Mouse (Mus musculus) forebrain, embryonic 15.5 days (tissue): ENCODE results near the gene Iqch. TPM values are rescaled to one million over a fixed set of nuclear protein-coding genes. Genes with fewer than 3 reads are reported as not detected.

Source experiments
- ATAC-seq: fragments of 200-750 bp; cut with Nextera tagmentation; replicated peaks from 2 replicates; pipeline ENCODE4 v1.8.0; 2017; ENCODE audit warnings: mild to moderate bottlenecking, moderate TSS enrichment, moderate library complexity
- H3K27ac ChIP-seq: fragments of 300-500 bp; sonication (generic); replicated peaks from 2 replicates; pipeline ENCODE4 v1.5.1; 2015; ENCODE audit warnings: mild to moderate bottlenecking, inconsistent platforms
- H3K27me3 ChIP-seq: fragments of 300-500 bp; sonication (generic); 2 replicates; pipeline ENCODE4 v1.6.1; 2015; ENCODE audit warnings: inconsistent platforms
- H3K36me3 ChIP-seq: fragments of 300-500 bp; sonication (generic); 2 replicates; pipeline ENCODE4 v1.6.1; 2015; ENCODE audit warnings: mild to moderate bottlenecking, inconsistent platforms
- H3K4me1 ChIP-seq: fragments of 300-500 bp; sonication (generic); 2 replicates; pipeline ENCODE4 v1.6.1; 2015; ENCODE audit warnings: inconsistent platforms
- H3K4me2 ChIP-seq: fragments of 300-500 bp; sonication (generic); replicated peaks from 2 replicates; pipeline ENCODE4 v1.6.1; 2015; ENCODE audit warnings: mild to moderate bottlenecking, inconsistent platforms
- H3K4me3 ChIP-seq: fragments of 300-500 bp; sonication (generic); 2 replicates; pipeline ENCODE4 v1.5.1; 2015; ENCODE audit warnings: mild to moderate bottlenecking, inconsistent platforms
- H3K9ac ChIP-seq: fragments of 300-500 bp; sonication (generic); replicated peaks from 2 replicates; pipeline ENCODE4 v1.6.1; 2015; ENCODE audit warnings: mild to moderate bottlenecking, inconsistent platforms
- H3K9me3 ChIP-seq: fragments of 300-500 bp; sonication (generic); 2 replicates; pipeline ENCODE4 v1.6.1; 2016; ENCODE audit warnings: inconsistent platforms
- WGBS: fragments of 180-500 bp; shearing (Covaris S2); methylation state at CpG from one replicate; pipeline ENCODE4 v1.1.7; 2015; ENCODE audit warnings: mixed read lengths; 5-methylcytosine and 5-hydroxymethylcytosine counted together
- polyA plus RNA-seq: library from polyadenylated mRNA; unstranded; fragments of >200 nt; fragmentation: Nextera tagmentation; extraction: Ambion mirVana; gene quantifications from 2 replicates; pipeline ENCODE4 v1.2.1, GENCODE M21; 2015

Gene Iqch
- polyA plus RNA-seq, 1 experiment from 2014 or later: 0.15 TPM

GRCm38 (mm10) chr9:63632924-63633323 is 30.6 kb upstream of the Iqch start:
- H3K4me2 ChIP-seq: no peak overlapping the region
- no peak for ATAC-seq
- 18% methylated on average over 11 of the region's 11 CpGs for WGBS

GRCm38 (mm10) chr9:63632045-63632444 is 29.8 kb upstream of the Iqch start:
- peaks cover 13% of the 10 kb centered on the region for H3K4me1 ChIP-seq
- no peak overlapping the region for H3K4me3 ChIP-seq
- H3K27ac ChIP-seq: no peak overlapping the region
- H3K9me3 ChIP-seq: no peaks in the 10 kb centered on the region
- no peak overlapping the region for H3K9ac ChIP-seq
- H3K27me3 ChIP-seq: no peaks in the 10 kb centered on the region
- WGBS: 75% methylated on average over 4 of the region's 4 CpGs
- no peak for ATAC-seq
- H3K4me2 ChIP-seq: no peak overlapping the region
- peaks cover 7% of the 10 kb centered on the region; the same call in 1 of the 2 replicates for H3K36me3 ChIP-seq

More at GRCm38 (mm10) chr9:63632924-63633323, 30.6 kb upstream of the Iqch start:
- Histone ChIP-seq H3K27ac (no peak overlapping the region), H3K9me3 (no peaks in the 10 kb centered on the region), H3K4me1 (peaks cover 13% of the 10 kb centered on the region), H3K36me3 (peaks cover 9% of the 10 kb centered on the region; the same call in 1 of the 2 replicates), H3K9ac (no peak overlapping the region), H3K4me3 (no peak overlapping the region), H3K27me3 (no peaks in the 10 kb centered on the region)

GRCm38 (mm10) chr9:63625090-63625756 is 22.9 kb upstream of the Iqch start:
- 0 out of 2 replicates have a peak, but pooled peaks cover 4% of the 10 kb centered on the region for H3K4me1 ChIP-seq

GRCm38 (mm10) chr9:63623895-63624569 is 21.7 kb upstream of the Iqch start:
- no peak overlapping the region for H3K4me2 ChIP-seq
- no peak overlapping the region for H3K27ac ChIP-seq
- no peak for ATAC-seq
- 0 out of 2 replicates have a peak, but pooled peaks cover 4% of the 10 kb centered on the region for H3K4me1 ChIP-seq
- 70% methylated on average over 15 of the region's 15 CpGs for WGBS
- peaks cover 13% of the 10 kb centered on the region for H3K36me3 ChIP-seq
- H3K9me3 ChIP-seq: no peaks in the 10 kb centered on the region
- no peak overlapping the region for H3K9ac ChIP-seq
- H3K27me3 ChIP-seq: no peaks in the 10 kb centered on the region
- H3K4me3 ChIP-seq: no peak overlapping the region

More at GRCm38 (mm10) chr9:63625090-63625756, 22.9 kb upstream of the Iqch start:
- Histone ChIP-seq H3K4me2 (no peak overlapping the region), H3K4me3 (no peak overlapping the region), H3K27me3 (no peaks in the 10 kb centered on the region), H3K9me3 (no peaks in the 10 kb centered on the region), H3K36me3 (peaks cover 4% of the 10 kb centered on the region; the same call in 1 of the 2 replicates), H3K9ac (no peak overlapping the region), H3K27ac (no peak overlapping the region)
- 79% methylated on average over 9 of the region's 9 CpGs for WGBS
- ATAC-seq: no peak

- Histone ChIP-seq H3K4me3 (no peak overlapping the region), H3K36me3 (peaks cover 29% of the 10 kb centered on the region), H3K27ac (no peak overlapping the region), H3K9ac (no peak overlapping the region), H3K27me3 (no peaks in the 10 kb centered on the region), H3K9me3 (no peaks in the 10 kb centered on the region), H3K4me2 (no peak overlapping the region), H3K4me1 (peaks cover 9% of the 10 kb centered on the region; the same call in 1 of the 2 replicates)
- ATAC-seq: no peak
- WGBS: 88% methylated on average over 2 of the region's 2 CpGs
Observed at GRCm38 (mm10) chr9:63617967-63618366, 15.7 kb upstream of the Iqch start.

- Histone ChIP-seq H3K4me3 (no peak overlapping the region), H3K27me3 (no peaks in the 10 kb centered on the region), H3K4me1 (peaks cover 22% of the 10 kb centered on the region), H3K9me3 (no peaks in the 10 kb centered on the region), H3K36me3 (peaks cover 17% of the 10 kb centered on the region), H3K4me2 (no peak overlapping the region), H3K27ac (no peak overlapping the region), H3K9ac (no peak overlapping the region)
- 74% methylated on average over 11 of the region's 11 CpGs for WGBS
- ATAC-seq: no peak
Observed at GRCm38 (mm10) chr9:63614018-63614985, 12.0 kb upstream of the Iqch start.

- no peak overlapping the region for H3K9ac ChIP-seq
- 26% methylated on average over 1 of the region's 1 CpGs for WGBS
- H3K36me3 ChIP-seq: peaks cover 11% of the 10 kb centered on the region
- no peaks in the 10 kb centered on the region for H3K9me3 ChIP-seq
- no peak overlapping the region for H3K27ac ChIP-seq
- no peaks in the 10 kb centered on the region for H3K27me3 ChIP-seq
- H3K4me1 ChIP-seq: peaks cover 22% of the 10 kb centered on the region
- ATAC-seq: 0 out of 2 replicates have a peak, but pooled peaks have one; percentile 13
- peak overlapping the region; percentile 1; the same call in 1 of the 2 replicates for H3K4me2 ChIP-seq
- no peak overlapping the region for H3K4me3 ChIP-seq
Observed at GRCm38 (mm10) chr9:63613569-63613968, 11.3 kb upstream of the Iqch start.

- 38% methylated on average over 16 of the region's 16 CpGs for WGBS
- H3K36me3 ChIP-seq: peaks cover 8% of the 10 kb centered on the region; the same call in 1 of the 2 replicates
- no peaks in the 10 kb centered on the region for H3K27me3 ChIP-seq
- no peak overlapping the region for H3K9ac ChIP-seq
- H3K27ac ChIP-seq: no peak overlapping the region
- H3K4me2 ChIP-seq: peak overlapping the region; percentile 1; the same call in 1 of the 2 replicates
- H3K4me1 ChIP-seq: peaks cover 22% of the 10 kb centered on the region
- no peaks in the 10 kb centered on the region for H3K9me3 ChIP-seq
- no peak overlapping the region for H3K4me3 ChIP-seq
- 0 out of 2 replicates have a peak, but pooled peaks have one; percentile 26 for ATAC-seq
Observed at GRCm38 (mm10) chr9:63612565-63613515, 10.5 kb upstream of the Iqch start.

GRCm38 (mm10) chr9:63611967-63612366 is 9.7 kb upstream of the Iqch start:
- no peaks in the 10 kb centered on the region for H3K9me3 ChIP-seq
- no peak overlapping the region for H3K27ac ChIP-seq
- WGBS: 75% methylated on average over 5 of the region's 5 CpGs

GRCm38 (mm10) chr9:63610841-63611366 is 8.6 kb upstream of the Iqch start:
- no peak for ATAC-seq
- Histone ChIP-seq H3K4me3 (no peak overlapping the region), H3K9ac (no peak overlapping the region), H3K36me3 (no peaks in the 10 kb centered on the region), H3K9me3 (no peaks in the 10 kb centered on the region), H3K4me1 (peaks cover 22% of the 10 kb centered on the region), H3K27me3 (no peaks in the 10 kb centered on the region), H3K27ac (no peak overlapping the region), H3K4me2 (no peak overlapping the region)
- 14% methylated on average over 13 of the region's 13 CpGs for WGBS

More at GRCm38 (mm10) chr9:63611967-63612366, 9.7 kb upstream of the Iqch start:
- H3K4me3 ChIP-seq: no peak overlapping the region
- H3K27me3 ChIP-seq: no peaks in the 10 kb centered on the region
- peaks cover 22% of the 10 kb centered on the region for H3K4me1 ChIP-seq
- peaks cover under 1% of the 10 kb centered on the region; the same call in 1 of the 2 replicates for H3K36me3 ChIP-seq
- no peak overlapping the region for H3K9ac ChIP-seq
- ATAC-seq: no peak
- H3K4me2 ChIP-seq: no peak overlapping the region
